Mouse (Mus musculus) brain, embryonic 14.5 days (tissue): ENCODE measurements around the gene Vdac2.

Experiments
- CTCF ChIP-seq: fragments of 200-500 bp; IDR thresholded peaks from 2 replicates; pipeline ENCODE4 v1.5.1; 2012; ENCODE audit warnings: inconsistent platforms, mild to moderate bottlenecking, moderate library complexity, borderline replicate concordance; ENCODE audit not compliant: insufficient read depth, insufficient read length; ENCODE audit errors: extremely low read depth
- POLR2A ChIP-seq: fragments of 200-500 bp; IDR thresholded peaks from 2 replicates; pipeline ENCODE4 v1.6.1; 2012; ENCODE audit warnings: mild to moderate bottlenecking, inconsistent platforms, borderline replicate concordance; ENCODE audit not compliant: poor library complexity, insufficient read depth, insufficient read length, severe bottlenecking; ENCODE audit errors: extremely low read depth

GRCm38 (mm10) chr14:21866291-21866690, 41.3 kb downstream of the Vdac2 start:
- no peak for TF ChIP-seq CTCF
- TF ChIP-seq POLR2A = no peak
